Mouse (Mus musculus) hindbrain, embryonic 16.5 days (tissue): ENCODE measurements around the gene Hsbp1. TPM values are rescaled to one million over a fixed set of nuclear protein-coding genes. Genes with fewer than 3 reads are reported as not detected.
A peak's percentile ranks its signal among the peaks of the same experiment; 100 is the strongest.
"Not testable (repeated sequence)": the region's sequence is repeated elsewhere in the genome, so short reads cannot be mapped to it uniquely, and the experiment has no call there.

Source experiments
- ATAC-seq: fragments of 200-750 bp; cut with Nextera tagmentation; 2 replicates; pipeline ENCODE4 v1.8.0; 2017; ENCODE audit warnings: moderate TSS enrichment, moderate library complexity
- H3K27ac ChIP-seq: fragments of 300-500 bp; sonication (generic); 2 replicates; pipeline ENCODE4 v1.5.1; 2014; ENCODE audit warnings: low read depth, mild to moderate bottlenecking, control low read depth, low read length, moderate library complexity
- H3K27me3 ChIP-seq: fragments of 300-500 bp; sonication (generic); replicated peaks from 2 replicates; pipeline ENCODE4 v1.6.1; 2014; ENCODE audit warnings: low read length; ENCODE audit not compliant: control insufficient read depth, insufficient read depth
- H3K36me3 ChIP-seq: fragments of 300-500 bp; sonication (generic); 2 replicates; pipeline ENCODE4 v1.6.1; 2014; ENCODE audit warnings: mild to moderate bottlenecking, low read length, moderate library complexity, mixed read lengths; ENCODE audit not compliant: control insufficient read depth, insufficient read depth
- H3K4me1 ChIP-seq: fragments of 300-500 bp; sonication (generic); 2 replicates; pipeline ENCODE4 v1.6.1; 2014; ENCODE audit warnings: low read depth, low read length; ENCODE audit not compliant: control insufficient read depth, insufficient read depth
- H3K4me2 ChIP-seq: fragments of 300-500 bp; sonication (generic); 2 replicates; pipeline ENCODE4 v1.6.1; 2014; ENCODE audit warnings: mild to moderate bottlenecking, low read length, control low read depth, moderate library complexity
- H3K4me3 ChIP-seq: fragments of 300-500 bp; sonication (generic); 2 replicates; pipeline ENCODE4 v1.5.1; 2014; ENCODE audit warnings: mild to moderate bottlenecking, low read length, control low read depth, moderate library complexity
- H3K9ac ChIP-seq: fragments of 300-500 bp; sonication (generic); 2 replicates; pipeline ENCODE4 v1.6.1; 2014; ENCODE audit warnings: low read depth, mild to moderate bottlenecking, control low read depth, low read length, moderate library complexity
- H3K9me3 ChIP-seq: fragments of 300-500 bp; sonication (generic); 2 replicates; pipeline ENCODE4 v1.6.1; 2014; ENCODE audit warnings: mild to moderate bottlenecking, low read length, moderate library complexity; ENCODE audit not compliant: control insufficient read depth
- WGBS: fragments of 180-500 bp; shearing (Covaris S2); extraction: QIAGEN DNeasy Blood & Tissue Kit; methylation state at CpG from one replicate; pipeline ENCODE4 v1.1.7; 2014; 5-methylcytosine and 5-hydroxymethylcytosine counted together
- polyA plus RNA-seq: library from polyadenylated mRNA; unstranded; fragments of >200 nt; fragmentation: Nextera tagmentation; extraction: Ambion mirVana; gene quantifications from 2 replicates; pipeline ENCODE4 v1.2.1, GENCODE M21; 2015

Hsbp1 gene
- polyA plus RNA-seq, 1 experiment from 2014 or later: 900 TPM

GRCm38 (mm10) chr8:119374716-119375115 lies 30.4 kb downstream of the Hsbp1 start:
- H3K4me3 ChIP-seq, H3K27me3 ChIP-seq, ATAC-seq, H3K36me3 ChIP-seq, H3K27ac ChIP-seq, H3K4me2 ChIP-seq, H3K9me3 ChIP-seq, H3K4me1 ChIP-seq, H3K9ac ChIP-seq: not testable (repeated sequence)
- WGBS: 89% methylated on average over 9 of the region's 9 CpGs

DNA sequence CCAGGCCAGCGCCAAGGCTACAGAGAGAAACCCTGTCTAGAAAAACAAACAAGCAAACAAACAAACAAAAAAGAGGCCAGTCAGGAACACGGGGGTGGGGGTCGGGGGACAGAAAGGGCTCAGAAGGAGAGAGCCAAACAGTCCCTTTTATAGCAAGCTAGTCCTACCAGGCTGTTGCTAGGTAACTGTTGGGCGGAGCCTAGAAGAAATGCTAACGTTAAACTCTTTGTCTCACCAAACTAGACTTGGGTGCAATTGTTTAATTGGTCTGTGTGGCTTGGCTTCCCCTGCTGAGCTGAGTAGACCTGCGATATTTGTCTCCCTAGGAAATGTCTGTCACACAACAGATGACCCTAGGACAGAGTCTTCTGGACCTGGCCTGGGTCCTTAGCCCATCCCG lies 34.2 kb downstream of the Hsbp1 start:
- WGBS: 61% methylated on average over 7 of the region's 7 CpGs
- H3K27ac ChIP-seq: no peak overlapping the region

GRCm38 (mm10) chr8:119380619-119381018 lies 36.3 kb downstream of the Hsbp1 start:
- Histone ChIP-seq H3K4me1 (no peaks in the 10 kb centered on the region), H3K4me3 (no peak overlapping the region), H3K9me3 (no peaks in the 10 kb centered on the region), H3K9ac (no peak overlapping the region), H3K27ac (no peak overlapping the region), H3K27me3 (no peaks in the 10 kb centered on the region), H3K36me3 (no peaks in the 10 kb centered on the region), H3K4me2 (no peak overlapping the region)
- 40% methylated on average over 4 of the region's 4 CpGs for WGBS
- no peak for ATAC-seq

More for the DNA sequence above, 34.2 kb downstream of the Hsbp1 start:
- Histone ChIP-seq H3K4me1 (no peaks in the 10 kb centered on the region), H3K9ac (no peak overlapping the region), H3K36me3 (no peaks in the 10 kb centered on the region), H3K27me3 (no peaks in the 10 kb centered on the region), H3K4me2 (no peak overlapping the region), H3K9me3 (no peaks in the 10 kb centered on the region), H3K4me3 (no peak overlapping the region)
- ATAC-seq: no peak

DNA sequence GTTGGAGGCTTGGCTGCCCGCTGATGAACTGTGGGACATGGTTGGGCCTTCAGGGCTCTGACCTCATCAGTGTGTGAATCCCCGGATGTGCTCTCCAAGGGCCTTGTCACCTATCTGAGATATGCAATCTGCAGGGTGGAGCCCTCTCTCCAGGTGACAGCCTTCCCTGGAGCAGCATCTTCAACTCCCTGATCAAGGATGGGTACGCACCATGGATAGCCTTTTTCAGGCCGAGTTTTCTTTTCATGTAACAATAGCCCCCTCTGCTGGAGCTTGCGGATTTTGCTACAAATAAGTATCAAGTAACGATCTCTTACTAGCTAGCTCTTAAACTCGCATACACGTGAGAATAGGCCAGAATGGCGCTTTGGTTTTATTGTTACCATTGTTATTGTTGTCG lies 40.2 kb downstream of the Hsbp1 start:
- H3K4me1 ChIP-seq: no peaks in the 10 kb centered on the region
- H3K36me3 ChIP-seq: no peaks in the 10 kb centered on the region
- ATAC-seq: peak; percentile 67
- H3K27me3 ChIP-seq: peaks cover 2% of the 10 kb centered on the region; the same call in 1 of the 2 replicates
- no peaks in the 10 kb centered on the region for H3K9me3 ChIP-seq
- no peak overlapping the region for H3K27ac ChIP-seq
- no peak overlapping the region for H3K9ac ChIP-seq
- H3K4me3 ChIP-seq: no peak overlapping the region
- WGBS: 23% methylated on average over 10 of the region's 10 CpGs
- no peak overlapping the region for H3K4me2 ChIP-seq

GRCm38 (mm10) chr8:119385854-119386253 lies 41.6 kb downstream of the Hsbp1 start:
- 80% methylated on average over 6 of the region's 6 CpGs for WGBS

DNA sequence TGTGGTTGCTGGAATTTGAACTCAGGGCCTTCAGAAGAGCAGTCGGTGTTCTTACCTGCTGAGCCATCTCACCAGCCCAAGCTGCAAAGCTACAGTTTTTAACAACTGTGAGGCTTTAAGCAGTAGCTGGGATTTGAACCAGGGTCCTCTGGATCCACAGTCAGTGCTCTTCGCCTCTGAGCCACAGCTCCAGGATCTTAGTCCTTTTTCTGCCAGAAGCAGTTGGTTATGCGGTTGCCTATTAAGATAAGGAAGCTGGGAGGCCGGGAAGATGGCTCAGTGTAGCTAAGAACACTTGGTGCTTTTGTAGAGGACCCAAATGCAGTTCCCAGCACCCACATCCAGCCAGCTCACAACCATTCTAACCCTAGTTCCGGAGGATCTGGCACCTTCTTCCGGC lies 42.7 kb downstream of the Hsbp1 start:
- 88% methylated on average over 6 of the region's 6 CpGs for WGBS
- H3K9ac ChIP-seq: no peak overlapping the region
- no peak for ATAC-seq
- H3K4me2 ChIP-seq: no peak overlapping the region
- H3K9me3 ChIP-seq: no peaks in the 10 kb centered on the region
- no peaks in the 10 kb centered on the region for H3K4me1 ChIP-seq
- no peak overlapping the region for H3K4me3 ChIP-seq
- H3K27me3 ChIP-seq: peaks cover 2% of the 10 kb centered on the region; the same call in 1 of the 2 replicates
- H3K27ac ChIP-seq: no peak overlapping the region
- no peaks in the 10 kb centered on the region for H3K36me3 ChIP-seq

More at GRCm38 (mm10) chr8:119385854-119386253, 41.6 kb downstream of the Hsbp1 start:
- H3K9me3 ChIP-seq: no peaks in the 10 kb centered on the region
- no peak overlapping the region for H3K27ac ChIP-seq
- H3K27me3 ChIP-seq: peaks cover 2% of the 10 kb centered on the region; the same call in 1 of the 2 replicates
- no peaks in the 10 kb centered on the region for H3K4me1 ChIP-seq
- no peak overlapping the region for H3K9ac ChIP-seq
- H3K4me2 ChIP-seq: no peak overlapping the region
- ATAC-seq: no peak
- no peaks in the 10 kb centered on the region for H3K36me3 ChIP-seq
- H3K4me3 ChIP-seq: no peak overlapping the region

DNA sequence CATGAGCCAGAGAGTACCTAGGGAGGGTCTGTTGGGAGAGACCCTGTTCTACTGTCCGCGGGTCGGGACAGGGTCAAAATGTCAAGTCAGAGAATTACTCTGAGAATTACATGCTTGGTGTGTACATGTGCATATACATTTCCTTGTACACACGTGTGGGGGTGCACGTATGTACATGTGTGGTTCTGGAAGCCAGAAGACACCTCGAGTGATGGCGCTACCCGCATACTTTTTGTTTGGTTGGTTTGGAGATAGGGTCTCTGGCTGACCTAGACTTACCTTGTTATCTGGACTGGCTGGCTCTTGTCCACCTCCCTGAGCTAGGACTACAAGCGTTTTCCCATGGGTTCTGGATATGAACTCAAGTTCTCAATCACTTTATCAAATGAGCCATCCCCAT lies 49.8 kb downstream of the Hsbp1 start:
- H3K27ac ChIP-seq: peak overlapping the region; percentile 94
- no peaks in the 10 kb centered on the region for H3K36me3 ChIP-seq
- H3K9me3 ChIP-seq: no peaks in the 10 kb centered on the region
- WGBS: 75% methylated on average over 9 of the region's 9 CpGs
- peak; percentile 8; the same call in 1 of the 2 replicates for ATAC-seq
- peaks cover 13% of the 10 kb centered on the region for H3K4me1 ChIP-seq
- H3K4me2 ChIP-seq: peak overlapping the region; percentile 99
- peak overlapping the region; percentile 94 for H3K4me3 ChIP-seq
- H3K9ac ChIP-seq: peak overlapping the region; percentile 95
- H3K27me3 ChIP-seq: no peaks in the 10 kb centered on the region

GRCm38 (mm10) chr8:119394524-119395026 lies 50.3 kb downstream of the Hsbp1 start, which contains the start of gene Mlycd:
TSS of gene Mlycd (plus strand) at chr8:119394878.
- Histone ChIP-seq H3K4me3 (peak within 1 kb of the TSS; percentile 94), H3K36me3 (no peaks in the 10 kb centered on the region), H3K27ac (peak within 1 kb of the TSS; percentile 94), H3K4me2 (peak within 1 kb of the TSS; percentile 99), H3K9me3 (no peaks in the 10 kb centered on the region), H3K27me3 (no peaks in the 10 kb centered on the region), H3K9ac (peak within 1 kb of the TSS; percentile 95), H3K4me1 (peaks cover 13% of the 10 kb centered on the region)
- ATAC-seq: peak; percentile 97
- 2% methylated on average over 38 of the region's 44 CpGs for WGBS

GRCm38 (mm10) chr8:119395072-119395950 lies 51.0 kb downstream of the Hsbp1 start:
- peak overlapping the region; percentile 94 for H3K27ac ChIP-seq
- peak overlapping the region; percentile 99 for H3K4me2 ChIP-seq
- peak overlapping the region; percentile 94 for H3K4me3 ChIP-seq
- peak; percentile 60 for ATAC-seq
- no peaks in the 10 kb centered on the region for H3K9me3 ChIP-seq
- H3K4me1 ChIP-seq: peaks cover 13% of the 10 kb centered on the region
- peak overlapping the region; percentile 95 for H3K9ac ChIP-seq
- no peaks in the 10 kb centered on the region for H3K27me3 ChIP-seq
- no peaks in the 10 kb centered on the region for H3K36me3 ChIP-seq
- 6% methylated on average over 72 of the region's 83 CpGs for WGBS
